19 mouse cellular contexts compared by ENCODE assay signal in the genomic region with DNA sequence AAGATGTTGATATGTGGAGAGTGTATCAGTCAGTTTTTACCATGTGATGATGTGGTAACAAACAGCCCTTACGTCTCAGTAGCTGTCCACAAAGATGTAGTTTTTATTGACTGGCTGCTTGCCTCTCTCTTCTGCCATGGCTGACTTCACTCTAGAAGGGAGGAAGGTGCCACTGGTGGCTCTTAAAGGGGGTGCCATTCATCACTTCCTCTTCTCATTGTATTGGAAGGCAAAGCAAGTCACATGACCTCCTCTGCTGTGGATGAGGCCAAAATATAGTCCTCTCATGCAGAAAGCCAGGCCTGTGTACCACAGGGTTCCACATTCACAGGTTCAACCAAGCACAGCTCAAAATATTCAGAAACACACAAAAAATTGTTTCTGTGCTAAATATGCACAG.
DNase-seq lines count a peak whose midpoint lies in the region; ATAC-seq lines count a peak whose summit lies in the region.
"Had no signal": no experiment of that assay in that cellular context is flagged by ENCODE, and none has a peak within 500 bp of the region (broad histone marks: within the 10 kb centered on the region; RNA-seq: fewer than 3 reads in every experiment).

No protein-coding gene starts in this region.

- intact Hi-C loops in left cerebral cortex, postnatal 10 days (cut with DNase I): no loop called here

- H3K27me3 ChIP-seq in heart, embryonic 11.5 days (ENCODE audit: control insufficient read depth, insufficient read depth, low read length): no peaks in the 10 kb centered on the region
- H3K27me3 ChIP-seq: embryonic facial prominence, embryonic 13.5 days; forebrain, embryonic 13.5 days had no signal

- DNase-seq in heart, adult 11 months: peak; percentile 77
- DNase-seq in B cell, adult 2 months: peak; percentile 24 to 41
- DNase-seq in adrenal gland, postnatal 25 days: no peak
- no peak for DNase-seq in kidney, adult 18-20 months
- no peak for DNase-seq in left cerebral cortex, postnatal 10 days (ENCODE audit: extremely low spot score in 1 of 2, low spot score in 2 of 2)
- DNase-seq: adrenal gland, adult 8-10 months; cerebellum, adult 11 months; cerebellum, adult 8-10 months; cerebellum, postnatal 14 days; forebrain, postnatal 0 days; gastrocnemius, postnatal 14 days; heart, postnatal 10 days had no signal

- H3K4me3 ChIP-seq in heart, embryonic 11.5 days (ENCODE audit: low read depth, low read length): no peak overlapping the region
- H3K4me3 ChIP-seq: embryonic facial prominence, embryonic 13.5 days; forebrain, embryonic 13.5 days; hindbrain, embryonic 10.5 days had no signal

- no peaks in the 10 kb centered on the region for H3K4me1 ChIP-seq in heart, embryonic 11.5 days (ENCODE audit: control insufficient read depth, insufficient read depth, low read length)
- H3K4me1 ChIP-seq: forebrain, embryonic 13.5 days had no signal

- ATAC-seq in heart, embryonic 11.5 days (replicated peaks; ENCODE audit: insufficient number of reproducible peaks, low FRiP score, low TSS enrichment): no peak
- ATAC-seq in common myeloid progenitor, adult 5-6 weeks (replicated peaks; ENCODE audit: low read depth, poor library complexity, severe bottlenecking): 0 out of 2 replicates have a peak, but pooled peaks have one; percentile 21
- peak; percentile 68 for ATAC-seq in megakaryocyte progenitor cell, adult 5-6 weeks (replicated peaks; ENCODE audit: poor library complexity)
- ATAC-seq: forebrain, embryonic 13.5 days; forebrain, postnatal 0 days had no signal

- WGBS in heart, embryonic 11.5 days (ENCODE audit: insufficient replicate concordance): 88% methylated on average over 1 of the region's 1 CpGs

- H3K27ac ChIP-seq in heart, embryonic 11.5 days (ENCODE audit: low read depth, low read length): no peak overlapping the region
- H3K27ac ChIP-seq: embryonic facial prominence, embryonic 13.5 days; forebrain, embryonic 13.5 days; hindbrain, embryonic 10.5 days; hindbrain, embryonic 14.5 days had no signal

- no peak overlapping the region for H3K9ac ChIP-seq in heart, embryonic 11.5 days (ENCODE audit: low read depth, low read length)
- H3K9ac ChIP-seq: embryonic facial prominence, embryonic 13.5 days; forebrain, embryonic 13.5 days; forebrain, postnatal 0 days; hindbrain, embryonic 14.5 days had no signal

- no peaks in the 10 kb centered on the region for H3K9me3 ChIP-seq in heart, embryonic 11.5 days (replicated peaks; ENCODE audit: control insufficient read depth, low read length)
- H3K9me3 ChIP-seq: embryonic facial prominence, embryonic 13.5 days; forebrain, embryonic 13.5 days; hindbrain, embryonic 10.5 days had no signal

- H3K4me2 ChIP-seq in heart, embryonic 11.5 days: no peak overlapping the region
- H3K4me2 ChIP-seq: embryonic facial prominence, embryonic 13.5 days; forebrain, embryonic 13.5 days; hindbrain, embryonic 14.5 days had no signal

- no peaks in the 10 kb centered on the region for H3K36me3 ChIP-seq in heart, embryonic 11.5 days (ENCODE audit: control insufficient read depth, insufficient read depth, low read length)
- H3K36me3 ChIP-seq: embryonic facial prominence, embryonic 13.5 days; hindbrain, embryonic 10.5 days had no signal

Comparison
In these comparisons a context has a peak if more than half of its experiments do, and no peak if none do; other contexts are left out.
1. DNase-seq: peak in heart, adult 11 months (single experiment) and B cell, adult 2 months (2 of 2); none in adrenal gland, postnatal 25 days (single experiment), kidney, adult 18-20 months (single experiment) and left cerebral cortex, postnatal 10 days (0 of 2).